Mouse (Mus musculus) small intestine, adult 2 months (tissue): ENCODE results near the gene Mei1.

Experiments
- CTCF ChIP-seq: fragments of 200-500 bp; IDR thresholded peaks from 2 replicates; pipeline ENCODE4 v1.5.1; 2012; ENCODE audit warnings: low read depth, mild to moderate bottlenecking, control low read depth, inconsistent platforms, low read length, moderate library complexity, mixed read lengths; ENCODE audit not compliant: insufficient replicate concordance, insufficient read length; ENCODE audit errors: extremely low read depth
- POLR2A ChIP-seq: fragments of 200-500 bp; IDR thresholded peaks from 2 replicates; pipeline ENCODE4 v1.6.1; 2012; ENCODE audit warnings: low read depth, mild to moderate bottlenecking, control low read depth, inconsistent platforms, low read length, moderate library complexity

- TF ChIP-seq CTCF = peak; percentile 83; the same call in 1 of the 2 replicates
- TF ChIP-seq POLR2A = no peak
Observed at GRCm38 (mm10) chr15:82065511-82065910, 4.3 kb upstream of the Mei1 start.
